Mouse (Mus musculus) adrenal gland, postnatal 36 days (tissue): ENCODE results near the gene Glcci1. TPM values are rescaled to one million over a fixed set of nuclear protein-coding genes. Genes with fewer than 3 reads are reported as not detected.
"Not testable (repeated sequence)": the region's sequence is repeated elsewhere in the genome, so short reads cannot be mapped to it uniquely, and the experiment has no call there.

Source experiments
- DNase-seq, 2 experiments: peaks; one replicate each; pipeline ENCODE4 v3.0.0; 2021; ENCODE audit warnings: mixed read lengths in 1 of 2
- total RNA-seq, 2 experiments: library from RNA; stranded (reverse); gene quantifications; 2 replicates each; pipeline ENCODE4 v1.2.3; 2021

Glcci1 gene
- total RNA-seq, 2 experiments from 2014 or later: 26.8 to 27.3 TPM

- DNase-seq: no peak
Measured at GRCm38 (mm10) chr6:8495109-8495826, 14.1 kb upstream of the Glcci1 start.

- DNase-seq: no peak
Measured at GRCm38 (mm10) chr6:8495827-8496222, 13.6 kb upstream of the Glcci1 start.

- DNase-seq: no peak
Measured at GRCm38 (mm10) chr6:8497234-8497867, 12.0 kb upstream of the Glcci1 start.

- no peak for DNase-seq
Measured at GRCm38 (mm10) chr6:8497868-8498257, 11.5 kb upstream of the Glcci1 start.

GRCm38 (mm10) chr6:8498961-8499360 lies 10.4 kb upstream of the Glcci1 start:
- no peak for DNase-seq

- DNase-seq: no peak
Measured at GRCm38 (mm10) chr6:8503953-8504352, 5.4 kb upstream of the Glcci1 start.

GRCm38 (mm10) chr6:8504521-8505228 lies 4.7 kb upstream of the Glcci1 start:
- DNase-seq: no peak

- no peak for DNase-seq
Measured at GRCm38 (mm10) chr6:8506631-8507030, 2.8 kb upstream of the Glcci1 start.

- DNase-seq: peak; percentile 99 to 100
Measured at GRCm38 (mm10) chr6:8508883-8509536, 390 bp upstream of the Glcci1 start.

- DNase-seq: peak; percentile 33 to 52
Measured at GRCm38 (mm10) chr6:8509961-8510863, 812 bp downstream of the Glcci1 start.

- no peak for DNase-seq
Measured at GRCm38 (mm10) chr6:8510864-8511428, 1.5 kb downstream of the Glcci1 start.

- no peak for DNase-seq
Measured at GRCm38 (mm10) chr6:8511447-8511846, 2.0 kb downstream of the Glcci1 start.

GRCm38 (mm10) chr6:8512416-8512815 lies 3.0 kb downstream of the Glcci1 start:
- DNase-seq: no peak

- no peak for DNase-seq
Measured at GRCm38 (mm10) chr6:8519687-8520086, 10.3 kb downstream of the Glcci1 start.

- no peak for DNase-seq
Measured at GRCm38 (mm10) chr6:8521231-8521630, 11.8 kb downstream of the Glcci1 start.

GRCm38 (mm10) chr6:8524717-8525116 lies 15.3 kb downstream of the Glcci1 start:
- no peak for DNase-seq

GRCm38 (mm10) chr6:8531104-8531894 lies 21.9 kb downstream of the Glcci1 start:
- no peak for DNase-seq

GRCm38 (mm10) chr6:8536944-8537343 lies 27.5 kb downstream of the Glcci1 start:
- no peak for DNase-seq

GRCm38 (mm10) chr6:8541531-8541930 lies 32.1 kb downstream of the Glcci1 start:
- DNase-seq: not testable (repeated sequence)

- no peak for DNase-seq
Measured at GRCm38 (mm10) chr6:8544822-8545221, 35.4 kb downstream of the Glcci1 start.
